Comparison of ENCODE assay signal across 8 mouse cellular contexts in the genomic region with DNA sequence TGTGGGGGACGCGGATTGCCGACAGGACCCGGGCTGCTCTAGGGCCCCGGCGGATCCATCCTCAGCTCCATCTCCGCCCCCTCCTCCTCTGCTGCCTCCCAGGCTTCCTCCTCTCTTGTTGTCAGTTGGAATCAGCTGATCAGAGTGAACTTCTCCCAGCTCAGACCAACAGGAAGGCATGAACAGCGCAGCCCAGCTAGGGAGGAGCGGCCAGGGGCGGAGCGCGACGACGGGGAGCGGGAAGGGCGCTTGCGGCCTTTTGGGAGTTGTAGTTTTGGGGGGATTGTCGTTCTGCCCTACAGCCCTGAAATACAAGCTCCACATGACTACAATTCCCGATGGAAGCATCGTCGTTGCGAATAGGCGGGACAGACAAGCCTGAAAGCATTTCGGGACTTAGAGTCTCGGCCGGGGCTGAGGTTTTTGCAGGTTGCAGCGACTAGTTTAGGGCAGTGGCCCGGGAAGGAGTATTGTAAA. TPM values are rescaled to one million over a fixed set of nuclear protein-coding genes. Genes with fewer than 3 reads are reported as not detected.
DNase-seq lines count a peak whose midpoint lies in the region; ATAC-seq and TF ChIP-seq lines count a peak whose summit lies in the region.

Gene Zfyve1, minus strand, starts transcription at position 198 of the 477 bp plus-strand sequence.

- TF ChIP-seq POLR2A in brain, embryonic 14.5 days (IDR thresholded peaks at IDR 0.05; ENCODE audit: borderline replicate concordance, extremely low read depth, insufficient read depth, insufficient read length, poor library complexity, severe bottlenecking) = peak; percentile 84
- peak; percentile 95 for TF ChIP-seq POLR2A in liver, adult 2 months (IDR thresholded peaks at IDR 0.05; ENCODE audit: extremely low read depth, insufficient read depth, low read length)
- TF ChIP-seq POLR2A in myocyte (IDR thresholded peaks at IDR 0.05; ENCODE audit: insufficient read length, low read depth) = peak; percentile 79

- peaks cover 8% of the 10 kb centered on the region for H3K36me3 ChIP-seq in C2C12 (ENCODE audit: control insufficient read depth, insufficient read depth)
- H3K36me3 ChIP-seq in erythroblast, embryonic 14.5 days (ENCODE audit: control insufficient read depth) = peaks cover 28% of the 10 kb centered on the region
- peaks cover 9% of the 10 kb centered on the region for H3K36me3 ChIP-seq in heart, embryonic 11.5 days (ENCODE audit: control insufficient read depth, insufficient read depth, low read length)
- peaks cover 21% of the 10 kb centered on the region for H3K36me3 ChIP-seq in kidney, embryonic 16.5 days (ENCODE audit: insufficient read depth, low read length)
- peaks cover 18% of the 10 kb centered on the region for H3K36me3 ChIP-seq in liver, adult 2 months (ENCODE audit: control insufficient read depth, insufficient read depth, low read length)
- no peaks in the 10 kb centered on the region for H3K36me3 ChIP-seq in myocyte (ENCODE audit: control insufficient read depth, insufficient read depth)
- H3K36me3 ChIP-seq in splenic B cell, adult 2 months (ENCODE audit: control insufficient read depth, insufficient read depth, low read length, poor library complexity, severe bottlenecking) = 0 out of 2 replicates have a peak, but pooled peaks cover 4% of the 10 kb centered on the region

- DNase-seq in brain, embryonic 14.5 days (ENCODE audit: low read depth) = peak; percentile 100
- DNase-seq in liver, adult 2 months (ENCODE audit: extremely low read depth, low read depth, low spot score) = peak; percentile 99
- DNase-seq in splenic B cell, adult 2 months (ENCODE audit: low read depth, low spot score) = peak; percentile 92

- no peaks in the 10 kb centered on the region for H3K9me3 ChIP-seq in erythroblast, embryonic 14.5 days (ENCODE audit: control insufficient read depth, low read length)
- H3K9me3 ChIP-seq in heart, embryonic 11.5 days (replicated peaks; ENCODE audit: control insufficient read depth, low read length) = no peaks in the 10 kb centered on the region
- H3K9me3 ChIP-seq in kidney, embryonic 16.5 days (ENCODE audit: low read length) = no peaks in the 10 kb centered on the region

- peaks cover 35% of the 10 kb centered on the region for H3K4me1 ChIP-seq in erythroblast, embryonic 14.5 days (ENCODE audit: control insufficient read depth)
- H3K4me1 ChIP-seq in heart, embryonic 11.5 days (ENCODE audit: control insufficient read depth, insufficient read depth, low read length) = peaks cover 14% of the 10 kb centered on the region; the same call in 1 of the 2 replicates
- peaks cover 12% of the 10 kb centered on the region for H3K4me1 ChIP-seq in kidney, embryonic 16.5 days (ENCODE audit: insufficient read depth, low read length)
- H3K4me1 ChIP-seq in liver, adult 2 months (ENCODE audit: control insufficient read depth, insufficient read depth, low read length) = peaks cover 25% of the 10 kb centered on the region

- H3K4me3 ChIP-seq in C2C12 (ENCODE audit: insufficient read depth, poor library complexity, severe bottlenecking) = peak within 1 kb of the TSS; percentile 69
- H3K4me3 ChIP-seq in erythroblast, embryonic 14.5 days (replicated peaks) = peak within 1 kb of the TSS; percentile 78
- H3K4me3 ChIP-seq in heart, embryonic 11.5 days (ENCODE audit: low read depth, low read length) = peak within 1 kb of the TSS; percentile 95
- H3K4me3 ChIP-seq in kidney, embryonic 16.5 days (ENCODE audit: low read length) = peak within 1 kb of the TSS; percentile 72
- H3K4me3 ChIP-seq in liver, adult 2 months (ENCODE audit: insufficient read depth, low read depth, low read length) = peak within 1 kb of the TSS; percentile 88
- H3K4me3 ChIP-seq in myocyte = peak within 1 kb of the TSS; percentile 52

- no peak for TF ChIP-seq CTCF in C2C12 (IDR thresholded peaks at IDR 0.05; ENCODE audit: control insufficient read depth, insufficient read depth, insufficient read length)
- TF ChIP-seq CTCF in brain, embryonic 14.5 days (IDR thresholded peaks at IDR 0.05; ENCODE audit: borderline replicate concordance, extremely low read depth, insufficient read depth, insufficient read length) = no peak
- no peak for TF ChIP-seq CTCF in liver, adult 2 months (IDR thresholded peaks at IDR 0.05; ENCODE audit: low read depth, low read length)

- no peaks in the 10 kb centered on the region for H3K79me3 ChIP-seq in C2C12 (ENCODE audit: low read depth)

- H3K9ac ChIP-seq in heart, embryonic 11.5 days (ENCODE audit: low read depth, low read length) = peak within 1 kb of the TSS; percentile 98
- H3K9ac ChIP-seq in kidney, embryonic 16.5 days (replicated peaks; ENCODE audit: low read length) = peak within 1 kb of the TSS; percentile 82
- H3K9ac ChIP-seq in liver, adult 2 months (ENCODE audit: low read depth, low read length) = peak within 1 kb of the TSS; percentile 96

- peak; percentile 96 for ATAC-seq in heart, embryonic 11.5 days (replicated peaks; ENCODE audit: insufficient number of reproducible peaks, low FRiP score, low TSS enrichment)
- ATAC-seq in kidney, embryonic 16.5 days (ENCODE audit: low FRiP score, low TSS enrichment) = peak; percentile 99

- H3K27me3 ChIP-seq in C2C12 (ENCODE audit: control insufficient read depth, insufficient read depth, insufficient read length) = no peaks in the 10 kb centered on the region
- no peaks in the 10 kb centered on the region for H3K27me3 ChIP-seq in erythroblast, embryonic 14.5 days (ENCODE audit: control insufficient read depth)
- H3K27me3 ChIP-seq in heart, embryonic 11.5 days (ENCODE audit: control insufficient read depth, insufficient read depth, low read length) = no peaks in the 10 kb centered on the region
- H3K27me3 ChIP-seq in kidney, embryonic 16.5 days (ENCODE audit: insufficient read depth, low read length) = no peaks in the 10 kb centered on the region
- H3K27me3 ChIP-seq in liver, adult 2 months (ENCODE audit: control insufficient read depth, insufficient read depth, low read length) = no peaks in the 10 kb centered on the region
- H3K27me3 ChIP-seq in myocyte (ENCODE audit: control insufficient read depth, insufficient read depth, insufficient read length) = no peaks in the 10 kb centered on the region
- H3K27me3 ChIP-seq in splenic B cell, adult 2 months (ENCODE audit: control insufficient read depth, insufficient read depth, low read length, poor library complexity, severe bottlenecking) = no peaks in the 10 kb centered on the region

- H3K79me2 ChIP-seq in C2C12 (ENCODE audit: control insufficient read depth, insufficient read depth) (no peaks in the 10 kb centered on the region), myocyte (ENCODE audit: control insufficient read depth, insufficient read depth) (peaks cover 36% of the 10 kb centered on the region)
- H3K79me2 ChIP-seq in liver, adult 2 months (ENCODE audit: control insufficient read depth, insufficient read depth, low read length) = peaks cover 20% of the 10 kb centered on the region; the same call in 1 of the 2 replicates

- H3K27ac ChIP-seq in heart, embryonic 11.5 days (ENCODE audit: low read depth, low read length) = peak within 1 kb of the TSS; percentile 60
- H3K27ac ChIP-seq in kidney, embryonic 16.5 days (ENCODE audit: low read length) = peak within 1 kb of the TSS; percentile 81
- peak within 1 kb of the TSS; percentile 95 for H3K27ac ChIP-seq in liver, adult 2 months (replicated peaks; ENCODE audit: insufficient read depth, low read depth, low read length)

- peak within 1 kb of the TSS; percentile 85 for H3ac ChIP-seq in C2C12 (ENCODE audit: control insufficient read depth, insufficient read length, low read depth)
- peak within 1 kb of the TSS; percentile 36 for H3ac ChIP-seq in myocyte (ENCODE audit: control insufficient read depth, insufficient read length)

- 0% methylated on average over 28 of the region's 28 CpGs for WGBS in heart, embryonic 11.5 days (ENCODE audit: insufficient replicate concordance)
- WGBS in kidney, embryonic 16.5 days = under 1% methylated on average over 27 of the region's 28 CpGs
- under 1% methylated on average over 28 of the region's 28 CpGs for WGBS in liver, adult 2 months

- H3K4me2 ChIP-seq in heart, embryonic 11.5 days = peak within 1 kb of the TSS; percentile 84
- peak within 1 kb of the TSS; percentile 59 for H3K4me2 ChIP-seq in kidney, embryonic 16.5 days (replicated peaks; ENCODE audit: low read depth, low read length)
- H3K4me2 ChIP-seq in myocyte (ENCODE audit: low read depth) = peak within 1 kb of the TSS; percentile 85

TF ChIP-seq in C2C12, 6 proteins besides CTCF, POLR2A, EP300 and RAD21:
- TF ChIP-seq MAX (IDR thresholded peaks at IDR 0.05) (no peak), MYOG (IDR thresholded peaks at IDR 0.05; ENCODE audit: control insufficient read depth, extremely low read depth, insufficient read length) (no peak), USF1 (IDR thresholded peaks at IDR 0.05; ENCODE audit: low read depth) (no peak), FOSL1 (IDR thresholded peaks at IDR 0.05; ENCODE audit: insufficient read depth, low read length, poor library complexity, severe bottlenecking) (no peak), MYOD1 (IDR thresholded peaks at IDR 0.05; ENCODE audit: control insufficient read depth, insufficient read length, low read depth) (no peak), CEBPB (IDR thresholded peaks at IDR 0.05; ENCODE audit: low read depth) (no peak)

TF ChIP-seq in myocyte, 11 proteins besides CTCF, POLR2A, EP300 and RAD21:
- TF ChIP-seq USF1 (IDR thresholded peaks at IDR 0.05; ENCODE audit: low read depth) (peak; percentile 52), CEBPB (IDR thresholded peaks at IDR 0.05; ENCODE audit: insufficient read depth, poor library complexity, severe bottlenecking) (no peak), SRF (IDR thresholded peaks at IDR 0.05; ENCODE audit: control insufficient read depth, insufficient read length, low read depth) (peak; percentile 28), TCF3 (IDR thresholded peaks at IDR 0.05; ENCODE audit: insufficient read length, low read depth) (no peak), POLR2AphosphoS2 (IDR thresholded peaks at IDR 0.05; ENCODE audit: insufficient read length, low read depth) (peak; percentile 57)
TF ChIP-seq in myocyte: peak in this region for 3.

RNA-seq across cellular contexts. Expression of gene Zfyve1, which starts in this region (rescaled TPM):
- polyA plus RNA-seq in C2C12 (2012; fragmentation: generic; extraction: Trizol) = 8.6 TPM
- 49.4 and 54.1 TPM in 2 replicates for polyA plus RNA-seq in brain, embryonic 14.5 days (2012; rRNA removed)
- polyA plus RNA-seq in erythroblast, embryonic 14.5 days (2012) = 0.66 and 1.0 TPM in 2 replicates
- 12.3 and 15.8 TPM in 2 replicates for polyA plus RNA-seq in heart, embryonic 11.5 days (2014; fragmentation: Nextera tagmentation; extraction: Ambion mirVana)
- 20.8 and 23.6 TPM in 2 replicates for polyA plus RNA-seq in kidney, embryonic 16.5 days (2015; fragmentation: Nextera tagmentation; extraction: Ambion mirVana)
- 52.0 and 57.7 TPM in 2 replicates for total RNA-seq in liver, adult 2 months (2014; rRNA removed)
- polyA plus RNA-seq in liver, adult 2 months (2012; rRNA removed) = 37.9 and 40.9 TPM in 2 replicates
- 16.8 TPM for polyA plus RNA-seq in myocyte (2012; fragmentation: generic; extraction: Trizol)

Comparison
In these comparisons a context has a peak if more than half of its experiments do, and no peak if none do; other contexts are left out.
1. Peak in every context shown above with its lines: DNase-seq, ATAC-seq, H3K4me3 ChIP-seq and H3K27ac ChIP-seq.